Mouse (Mus musculus) A20 (cell line): ENCODE measurements around the gene Haghl.
A peak's percentile ranks its signal among the peaks of the same experiment; 100 is the strongest.
"Not testable (repeated sequence)": the region's sequence is repeated elsewhere in the genome, so short reads cannot be mapped to it uniquely, and the experiment has no call there.

ENCODE experiments used
- DNase-seq: peaks from one replicate; pipeline ENCODE4 v3.0.0-alpha.2; 2011; ENCODE audit warnings: low read depth, low spot score

The Haghl gene

DNA sequence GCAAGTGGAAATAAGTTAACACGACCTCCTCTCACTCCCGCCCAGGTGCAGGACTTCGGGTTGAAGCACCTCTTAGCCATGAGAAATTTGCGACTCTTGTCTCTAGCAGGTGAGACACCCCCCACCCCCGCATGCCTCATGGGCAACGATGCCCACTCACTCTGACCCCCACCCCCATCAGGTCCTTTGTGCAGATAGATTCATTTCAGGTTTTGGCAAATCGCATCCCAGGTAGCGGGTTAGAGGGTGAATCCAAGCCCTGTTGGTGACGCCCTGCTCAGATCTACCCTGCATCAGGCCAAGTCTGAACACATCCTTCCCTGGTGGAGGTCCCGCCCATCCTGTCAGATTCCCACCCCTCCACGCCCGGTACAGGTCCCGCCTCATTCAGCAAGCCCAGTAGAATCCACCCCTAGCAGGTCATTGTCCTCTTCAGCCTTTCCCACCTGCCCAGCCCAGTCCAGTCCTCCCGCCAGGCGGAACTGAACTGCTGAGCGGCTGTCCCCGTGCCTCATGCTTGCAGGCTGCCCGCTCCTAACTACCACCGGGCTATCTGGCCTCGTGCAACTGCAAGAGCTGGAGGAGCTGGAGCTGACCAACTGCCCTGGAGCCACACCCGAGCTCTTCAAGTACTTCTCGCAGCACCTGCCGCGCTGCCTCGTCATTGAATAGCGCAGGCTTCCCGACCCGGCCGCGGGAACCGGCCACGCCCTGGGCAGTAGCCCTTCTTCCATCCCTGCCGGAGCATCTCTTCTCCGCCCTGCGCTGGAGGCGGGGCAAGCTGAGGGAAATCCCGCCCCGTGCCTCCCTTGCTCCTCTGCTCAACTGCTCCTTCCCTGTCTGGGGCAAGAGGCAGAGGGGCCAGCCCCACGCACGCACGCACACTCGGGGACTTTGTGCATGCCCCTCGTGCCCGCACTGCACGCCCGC lies 33.6 kb upstream of the Haghl start:
- DNase-seq = no peak

DNA sequence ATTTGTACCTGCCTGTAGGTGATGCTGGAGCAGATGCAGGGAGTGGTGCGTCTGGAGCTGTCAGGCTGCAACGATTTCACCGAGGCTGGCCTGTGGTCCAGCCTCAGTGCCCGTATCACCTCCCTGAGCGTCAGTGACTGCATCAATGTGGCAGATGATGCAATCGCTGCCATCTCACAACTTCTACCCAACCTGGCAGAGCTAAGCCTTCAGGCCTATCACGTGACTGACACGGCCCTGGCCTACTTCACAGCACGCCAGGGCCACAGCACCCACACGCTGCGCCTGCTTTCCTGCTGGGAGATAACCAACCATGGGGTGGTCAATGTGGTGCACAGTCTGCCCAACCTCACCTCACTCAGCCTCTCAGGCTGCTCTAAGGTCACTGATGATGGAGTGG lies 32.2 kb upstream of the Haghl start:
- DNase-seq = no peak

DNA sequence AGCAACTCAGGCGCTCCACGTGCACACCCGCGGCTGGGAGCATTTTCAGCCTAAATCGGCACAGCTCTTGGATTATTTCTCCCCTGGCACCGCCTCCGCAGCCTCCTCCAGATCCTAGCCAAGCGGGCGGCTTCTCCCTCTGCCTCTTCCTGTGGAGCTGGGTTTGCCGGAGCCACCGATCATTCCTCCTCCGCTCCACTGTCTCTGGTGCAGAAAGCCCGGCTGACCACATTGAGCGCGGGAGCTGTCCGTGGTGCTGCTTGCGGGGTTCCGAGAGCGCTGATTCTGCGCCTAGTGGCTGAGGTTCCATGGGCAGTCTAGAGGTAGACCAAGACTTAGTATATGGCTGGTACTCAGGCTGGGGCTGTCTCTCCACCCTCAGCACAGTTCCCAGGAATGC lies 28.0 kb upstream of the Haghl start:
- DNase-seq = no peak

DNA sequence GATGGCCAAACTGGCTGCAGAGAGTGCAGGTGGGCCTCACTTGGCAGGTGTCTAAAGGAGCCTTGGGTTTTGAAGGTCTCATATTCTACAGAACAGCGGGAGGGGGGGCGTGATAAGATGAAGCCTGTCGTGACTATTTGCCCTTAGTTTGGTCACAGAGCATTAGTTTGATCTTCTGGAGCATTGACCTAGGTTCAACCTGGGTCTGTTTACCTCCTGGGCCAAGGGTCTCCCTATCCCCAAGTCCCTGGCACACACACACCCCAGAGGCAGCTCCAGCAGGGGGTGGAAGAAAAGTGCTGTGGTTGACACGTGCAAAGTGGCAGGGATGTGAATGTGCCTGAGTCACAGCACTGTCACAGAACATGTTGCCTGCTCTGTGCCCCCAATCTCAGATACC lies 25.4 kb upstream of the Haghl start:
- no peak for DNase-seq

DNA sequence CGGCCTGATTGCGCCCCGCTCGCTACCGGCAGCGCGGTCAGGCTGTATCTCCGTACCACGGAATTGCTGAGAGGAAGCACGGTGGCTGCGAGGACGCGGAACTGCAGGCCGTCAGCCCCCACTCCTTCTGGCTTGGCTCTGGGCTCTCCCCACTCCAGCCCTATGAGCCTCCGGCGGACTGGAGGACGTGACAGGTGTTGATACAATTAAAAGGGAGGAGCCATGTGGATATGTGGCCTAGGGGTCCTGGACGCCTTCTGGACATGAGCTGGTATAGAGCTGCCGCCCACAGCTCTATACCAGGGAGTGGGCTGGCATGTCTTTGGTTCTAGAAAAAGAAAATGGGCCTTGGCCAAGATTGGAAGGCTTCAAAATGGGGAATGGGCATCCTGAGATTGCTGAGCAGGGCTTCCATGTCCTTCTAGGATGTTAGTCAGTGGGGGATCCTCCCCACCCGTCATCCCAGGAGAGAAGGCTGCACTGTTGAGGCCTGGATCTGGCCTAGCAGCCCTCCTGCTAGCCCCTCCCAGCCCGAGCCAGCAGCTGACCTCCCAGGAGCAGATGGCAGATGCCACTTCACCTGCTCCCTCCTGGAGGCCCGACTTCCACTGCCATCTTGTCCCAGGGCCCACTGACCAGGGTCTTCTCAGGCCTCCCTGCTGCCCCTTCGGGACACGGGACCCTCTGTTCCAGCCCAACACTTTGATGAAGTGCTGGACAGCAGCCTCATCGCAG lies 24.3 kb upstream of the Haghl start:
- no peak for DNase-seq

DNA sequence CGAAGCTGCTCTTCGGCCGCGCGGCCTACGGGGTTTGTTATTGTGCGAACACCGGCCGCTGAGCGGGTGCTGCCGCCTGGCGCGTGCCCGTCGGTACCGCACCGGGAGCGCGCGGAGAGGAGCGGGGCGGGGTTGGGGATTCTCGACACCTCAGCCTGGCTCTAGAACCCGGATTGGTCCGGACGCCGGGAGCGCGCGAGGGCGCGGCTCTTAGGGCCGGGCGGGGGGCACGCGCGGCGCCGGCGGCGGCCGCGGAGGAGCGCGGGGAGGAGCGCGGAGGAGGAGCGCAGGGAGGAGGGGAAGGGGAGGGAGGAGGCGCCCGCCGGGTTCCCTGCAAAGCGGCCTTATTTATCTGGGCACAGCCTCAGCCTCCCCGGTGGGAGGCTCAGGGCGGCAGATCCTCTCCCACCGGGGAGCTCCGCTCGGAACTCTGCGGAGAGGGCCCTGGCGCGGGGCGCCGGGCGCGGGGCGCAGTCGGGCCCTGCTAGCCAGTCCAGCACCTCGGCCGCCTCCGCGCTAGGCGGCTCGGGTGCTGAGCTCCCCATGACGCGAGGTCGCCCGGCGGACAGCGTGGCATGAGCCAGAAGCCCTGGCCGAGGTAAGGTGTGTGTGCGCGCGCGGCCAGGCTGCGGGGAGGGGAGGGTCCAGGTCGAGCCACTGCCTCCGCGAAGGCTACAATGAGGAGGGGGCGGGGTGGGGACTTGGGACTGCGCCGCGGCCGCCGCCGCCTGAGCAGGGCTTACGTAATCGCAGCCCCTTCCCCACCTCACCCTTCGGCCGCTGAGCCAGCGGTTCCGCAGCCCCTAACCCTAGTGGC lies 23.5 kb upstream of the Haghl start, which contains the start of gene Fbxl16:
Fbxl16 (plus strand) TSS at position 297 of the 817 bp plus-strand sequence.
- no peak for DNase-seq

DNA sequence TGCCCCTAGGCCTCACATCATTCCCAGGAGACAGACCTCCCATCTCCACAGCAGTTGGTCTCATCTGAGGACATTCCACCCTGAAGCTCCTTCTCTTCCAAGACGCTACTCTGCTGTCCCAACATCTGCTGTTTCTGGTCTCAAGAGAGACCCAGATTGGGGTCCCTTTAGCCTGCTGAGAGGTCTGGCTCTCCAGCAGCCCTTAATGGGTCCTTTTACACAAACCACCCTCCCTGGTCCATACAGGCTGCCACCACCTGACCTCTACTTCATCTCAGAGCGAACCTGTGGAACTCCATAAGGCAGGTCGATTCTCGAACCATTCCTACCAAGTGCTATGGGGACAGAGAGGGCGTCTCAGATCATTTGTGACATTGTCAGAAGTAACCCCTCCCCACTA lies 22.6 kb upstream of the Haghl start:
- no peak for DNase-seq

DNA sequence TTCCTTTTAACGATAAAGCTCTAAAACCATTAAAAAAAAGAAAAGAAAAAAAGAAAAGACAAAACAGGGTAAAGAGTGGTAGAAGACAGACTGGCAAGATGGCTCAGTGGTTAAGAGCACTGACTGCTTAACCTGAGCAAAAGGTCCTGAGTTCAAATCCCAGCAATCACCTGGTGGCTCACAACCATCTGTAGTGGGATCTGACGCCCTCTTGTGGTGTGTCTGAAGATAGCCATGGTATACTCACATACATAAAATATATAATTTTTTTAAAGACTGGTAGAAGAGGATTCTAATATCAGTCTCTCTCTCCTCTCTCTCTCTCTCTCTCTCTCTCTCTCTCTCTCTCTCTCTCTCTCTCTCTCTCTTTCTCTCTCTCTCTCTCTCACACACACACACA lies 22.0 kb upstream of the Haghl start:
- DNase-seq = not testable (repeated sequence)

DNA sequence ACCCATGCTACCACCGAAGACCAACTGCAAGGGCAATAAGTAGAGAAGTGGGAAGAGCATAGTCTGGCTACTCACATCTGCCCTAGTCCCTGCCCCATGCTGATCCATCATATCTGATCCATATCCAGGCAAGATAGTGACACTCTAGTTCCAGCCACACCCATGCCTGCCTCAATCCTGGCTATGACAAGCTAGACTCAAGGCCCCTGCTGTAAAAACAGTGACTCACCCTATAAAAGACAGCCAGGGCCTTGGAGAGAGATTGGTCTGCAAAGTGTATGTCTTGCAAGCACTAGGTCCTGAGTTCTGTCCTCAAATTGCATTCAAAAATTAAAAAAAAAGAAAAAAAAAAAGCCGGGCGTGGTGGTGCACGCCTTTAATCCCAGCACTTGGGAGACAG lies 21.0 kb upstream of the Haghl start:
- no peak for DNase-seq

DNA sequence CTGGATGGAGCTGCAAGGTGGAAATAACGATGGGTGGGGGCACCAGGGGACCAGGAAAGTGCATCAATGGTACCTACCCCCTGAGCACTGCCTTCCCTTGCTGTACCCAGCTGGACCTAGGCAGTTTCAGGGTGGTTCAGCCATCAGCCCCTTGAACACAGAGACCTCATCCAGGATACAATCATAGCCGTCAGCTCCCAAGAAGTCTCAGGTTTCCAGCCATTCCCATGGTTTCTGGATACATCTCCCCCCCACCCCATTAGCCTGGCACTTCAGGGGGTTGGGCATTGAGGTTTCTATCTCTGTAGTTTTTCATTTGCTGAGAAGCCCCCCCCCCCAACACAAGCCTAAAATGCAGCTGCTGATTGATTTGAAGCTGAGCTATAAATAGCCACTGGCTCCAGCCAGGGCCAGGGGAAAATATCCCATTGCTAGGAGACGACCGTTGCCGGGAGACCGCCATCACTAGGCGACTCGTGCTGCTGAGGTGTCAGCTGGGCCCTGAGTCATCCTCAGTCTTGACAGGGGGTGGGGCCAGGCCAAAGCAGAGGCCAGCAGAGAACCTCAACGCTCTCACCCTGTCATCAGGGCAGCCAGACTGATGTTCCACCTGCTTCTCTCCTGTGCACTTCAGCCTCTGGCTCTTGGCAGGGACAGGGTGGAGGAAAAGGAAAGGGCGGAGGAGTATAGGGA lies 17.5 kb upstream of the Haghl start:
- DNase-seq = no peak

DNA sequence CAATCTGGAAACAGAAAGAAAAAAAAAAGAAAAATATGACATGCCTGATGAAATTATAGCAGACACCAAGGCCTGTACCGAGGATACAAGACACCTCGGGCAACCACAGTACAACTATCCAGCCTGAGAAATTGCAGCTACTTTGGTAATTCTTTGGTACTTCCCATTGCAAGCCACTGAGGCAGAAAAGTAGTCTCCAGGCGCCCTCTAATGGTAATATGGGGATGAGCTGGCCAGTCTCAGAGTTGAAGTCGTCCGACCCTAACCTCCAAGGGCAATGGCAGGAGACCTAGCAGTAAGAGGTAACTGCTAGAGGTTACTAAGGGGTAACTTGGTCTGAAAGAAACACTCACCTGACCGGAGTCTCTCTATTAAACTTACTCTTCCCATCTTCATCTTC lies 15.6 kb upstream of the Haghl start:
- DNase-seq = peak; percentile 83

DNA sequence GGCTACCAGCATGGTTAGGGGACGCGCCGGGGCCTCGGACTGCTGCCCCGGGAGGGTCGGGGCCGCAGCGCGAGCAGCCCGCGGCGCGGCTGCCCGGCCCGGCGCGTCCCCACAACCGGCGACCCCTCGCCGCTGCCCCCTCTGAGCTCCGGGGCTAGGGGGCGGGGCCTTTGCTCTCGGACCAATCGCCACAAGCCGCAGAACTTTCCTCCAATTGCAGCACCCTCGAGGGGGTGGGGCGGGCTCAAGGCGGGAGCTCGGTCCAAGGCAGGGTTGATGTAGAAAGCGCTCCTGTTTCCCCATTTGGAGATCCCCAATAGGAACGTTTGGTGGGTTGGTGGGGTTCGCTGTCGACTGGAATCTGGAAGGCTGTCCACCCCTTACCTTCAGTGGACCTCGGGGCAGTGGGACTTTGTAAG lies 11.5 kb upstream of the Haghl start, which contains the start of gene Metrn:
Metrn (minus strand) TSS at position 186 of the 419 bp plus-strand sequence.
- DNase-seq = peak; percentile 90

DNA sequence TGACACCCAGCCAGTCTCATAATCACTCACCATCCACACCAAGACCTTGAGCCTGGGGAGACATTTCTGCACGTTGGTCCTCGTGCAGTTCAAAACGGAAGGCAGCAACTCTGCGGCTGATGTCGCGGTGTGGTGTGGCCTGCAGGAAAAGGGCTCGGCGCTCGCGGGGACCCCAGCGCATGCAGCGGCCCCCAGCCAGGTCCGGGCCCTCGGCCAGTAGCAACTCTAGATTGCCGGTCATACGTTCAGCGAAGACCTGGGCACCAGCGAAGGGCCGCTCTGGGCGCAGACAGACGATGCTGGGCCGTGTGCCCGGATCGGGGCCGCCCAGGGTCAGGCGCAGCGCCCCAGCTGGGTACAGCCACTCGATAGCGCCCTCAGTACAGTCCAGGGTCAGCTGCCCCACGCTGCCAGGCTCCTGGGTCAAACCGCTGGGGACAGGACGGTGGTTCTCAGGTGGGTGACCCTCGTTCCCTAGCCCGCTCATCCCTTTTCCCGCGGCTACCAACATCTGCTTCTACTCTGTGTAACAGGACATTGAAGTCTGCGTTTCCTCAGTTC lies 10.8 kb upstream of the Haghl start:
- peak; percentile 39 for DNase-seq

DNA sequence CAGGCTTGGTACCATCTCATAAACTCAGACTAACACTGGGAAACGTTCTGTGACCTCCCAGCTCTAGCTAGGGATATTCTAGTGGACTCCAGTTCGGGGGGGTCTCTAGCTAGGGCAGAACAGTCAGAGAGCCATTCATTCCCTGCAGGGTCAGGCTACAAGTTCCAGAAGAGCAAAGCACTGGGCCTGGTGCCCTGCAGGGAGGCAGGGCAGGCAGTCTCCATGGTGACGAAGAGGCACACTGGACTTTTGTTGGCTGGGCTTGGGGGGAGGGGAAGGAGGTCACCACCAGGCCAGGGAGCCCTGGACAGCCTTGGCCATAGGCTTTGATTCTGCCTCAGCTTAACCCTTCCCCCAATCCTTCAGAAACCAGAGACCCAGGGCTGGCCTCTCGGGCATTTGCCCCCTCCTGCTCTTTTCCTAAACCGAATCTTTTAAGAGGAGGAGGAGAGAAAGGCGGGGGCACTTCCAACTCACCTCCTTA lies 10.2 kb upstream of the Haghl start, which contains the start of gene AC134908.4:
AC134908.4 (minus strand) TSS at position 51 of the 484 bp plus-strand sequence.
- no peak for DNase-seq

DNA sequence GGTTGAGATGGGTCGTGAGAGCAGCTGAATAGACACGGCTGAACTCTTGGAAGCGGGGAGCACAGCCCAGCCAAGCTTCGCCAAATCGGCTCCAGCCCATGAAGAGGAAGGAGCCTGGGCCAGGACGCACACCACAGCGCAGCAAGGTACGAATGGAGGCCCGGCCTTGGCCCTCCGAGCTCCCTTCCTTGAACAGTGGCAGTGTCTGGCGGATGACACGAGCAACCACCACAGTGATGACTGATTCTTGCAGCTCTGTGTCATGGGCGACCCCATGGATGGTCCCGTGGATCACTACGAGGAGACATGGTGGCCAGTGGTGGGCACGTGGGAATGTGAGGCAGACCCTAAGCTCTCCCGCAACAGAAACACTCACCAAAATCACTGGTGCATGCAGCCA lies 9.5 kb upstream of the Haghl start:
- no peak for DNase-seq

DNA sequence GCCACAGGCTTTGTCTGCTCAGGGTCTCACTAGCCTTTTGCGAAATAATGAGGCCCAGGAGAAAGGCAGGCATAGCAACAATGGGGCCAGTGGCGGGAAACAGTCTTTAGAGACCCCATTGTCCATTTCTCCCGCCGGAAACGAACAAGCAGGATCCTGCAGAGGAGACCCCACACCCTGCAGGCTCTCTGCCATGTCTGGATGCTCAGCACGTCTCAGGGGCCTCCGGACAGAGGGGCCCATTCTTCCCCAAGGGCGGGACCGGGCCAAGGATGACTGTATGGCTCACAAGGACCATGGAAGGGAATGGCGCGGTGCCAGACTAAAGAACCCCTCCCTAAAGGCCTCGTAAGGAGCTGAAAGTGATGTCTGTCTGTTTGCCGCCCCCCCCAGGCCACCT lies 8.7 kb upstream of the Haghl start:
- DNase-seq = no peak

DNA sequence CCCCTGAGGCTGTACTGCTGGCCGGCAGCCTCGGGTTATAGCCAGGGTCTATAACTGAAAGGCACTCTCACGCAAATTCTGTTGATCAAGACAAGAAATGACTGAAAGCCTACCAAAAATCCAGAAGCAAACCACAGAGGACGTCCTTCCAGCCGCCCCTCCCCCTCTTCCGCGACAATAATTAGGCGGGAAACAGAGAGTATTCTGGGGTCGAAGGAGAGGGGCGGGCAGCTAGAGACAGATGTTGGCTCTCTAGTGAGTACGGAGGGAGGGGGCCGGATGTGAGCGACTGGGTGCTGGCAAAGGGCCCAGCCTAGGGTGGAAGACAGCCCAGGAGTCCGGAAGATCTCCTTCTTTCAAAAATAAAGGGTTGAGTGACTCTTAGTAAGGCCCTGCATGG lies 7.1 kb upstream of the Haghl start, which contains the start of gene Fam173a:
Fam173a (minus strand) TSS at position 287 of the 400 bp plus-strand sequence.
- DNase-seq = peak; percentile 88

DNA sequence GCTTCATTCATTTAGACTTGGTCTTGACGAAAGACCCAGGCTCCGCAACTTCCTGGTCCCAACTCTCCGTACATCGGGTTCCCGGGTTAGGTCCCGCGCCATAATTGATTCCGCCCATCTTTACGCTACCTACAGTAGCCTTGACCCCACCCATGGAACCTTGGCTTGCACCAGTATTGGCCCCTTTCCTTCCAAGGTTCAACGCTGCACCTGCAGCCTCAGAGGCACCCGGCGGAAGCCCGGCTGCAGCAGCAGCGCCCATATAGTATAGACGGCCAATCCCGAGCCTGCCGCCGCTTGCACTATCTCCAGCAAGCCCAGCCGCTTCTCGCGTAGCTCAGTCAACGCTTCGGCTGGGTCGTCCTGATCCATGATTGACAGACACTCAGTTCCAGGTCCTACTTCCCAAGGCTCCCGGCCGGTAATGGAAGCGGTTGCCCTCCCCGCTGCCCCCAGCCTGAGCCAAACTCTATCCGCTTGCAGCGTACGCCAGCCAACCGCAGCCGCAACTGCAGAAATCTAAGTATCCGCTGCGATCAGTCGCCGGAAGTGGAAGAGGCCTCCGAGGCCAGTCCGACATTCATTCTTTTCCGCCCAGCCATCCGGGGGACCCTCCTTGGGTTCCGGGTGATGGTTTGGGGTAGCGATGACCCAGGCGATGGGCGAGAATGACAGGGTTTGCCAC lies 6.5 kb upstream of the Haghl start:
- DNase-seq = peak; percentile 94

DNA sequence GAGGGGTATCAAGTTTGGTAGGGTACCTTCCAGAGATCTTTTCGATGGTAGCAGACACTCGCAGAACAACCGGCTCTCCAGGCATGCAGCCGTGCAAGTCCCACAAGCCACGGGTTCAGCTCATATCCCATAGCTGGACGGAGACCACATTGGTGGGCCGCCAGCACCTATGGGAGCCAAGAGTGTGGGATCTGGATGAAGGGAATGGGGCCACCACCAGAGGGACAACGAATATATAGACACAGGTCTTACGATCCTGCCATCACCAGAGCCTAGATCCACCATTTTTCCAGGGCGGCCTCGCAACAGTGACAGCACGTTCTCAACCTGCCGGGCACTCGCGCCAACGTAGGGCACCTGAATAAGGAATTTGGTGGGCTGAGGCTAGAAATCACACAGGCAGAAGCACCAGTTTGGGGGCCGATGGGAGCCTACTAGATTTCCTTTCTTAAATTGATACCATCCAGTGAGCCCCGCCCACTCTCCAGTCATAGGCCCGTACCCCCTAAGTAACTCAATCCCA lies 5.9 kb upstream of the Haghl start:
- DNase-seq = no peak
